ENCODE assay signal across 17 mouse cellular contexts in genomic region chr10:90940521-90941520, GRCm38 (mm10).
A peak's percentile ranks its signal among the peaks of the same experiment; 100 is the strongest.
DNase-seq lines count a peak whose midpoint lies in the region; ATAC-seq lines count a peak whose summit lies in the region.
"Had no signal": no experiment of that assay in that cellular context is flagged by ENCODE, and none has a peak within 500 bp of the region (broad histone marks: within the 10 kb centered on the region; RNA-seq: fewer than 3 reads in every experiment).

No protein-coding gene starts in this region.

- intact Hi-C loops in heart, postnatal 14 days (cut with DNase I): no loop called here

- no peak overlapping the region for H3K9ac ChIP-seq in embryonic facial prominence, embryonic 14.5 days (ENCODE audit: low read depth, low read length)
- H3K9ac ChIP-seq: lung, embryonic 14.5 days; stomach, embryonic 15.5 days had no signal

- WGBS in embryonic facial prominence, embryonic 14.5 days: 72% methylated on average over 15 of the region's 15 CpGs
- 82% methylated on average over 15 of the region's 15 CpGs for WGBS in embryonic facial prominence, embryonic 10.5 days

- ATAC-seq in embryonic facial prominence, embryonic 14.5 days (ENCODE audit: low read depth): no peak; the same call in 1 of the 2 replicates

- H3K4me2 ChIP-seq in embryonic facial prominence, embryonic 14.5 days (ENCODE audit: low read depth, low read length): no peak overlapping the region
- H3K4me2 ChIP-seq: lung, embryonic 14.5 days; stomach, embryonic 15.5 days had no signal

- H3K4me1 ChIP-seq in embryonic facial prominence, embryonic 14.5 days (ENCODE audit: control insufficient read depth, insufficient read depth, low read length): no peaks in the 10 kb centered on the region
- no peaks in the 10 kb centered on the region for H3K4me1 ChIP-seq in embryonic facial prominence, embryonic 10.5 days
- H3K4me1 ChIP-seq: stomach, embryonic 15.5 days had no signal

- no peak overlapping the region for H3K27ac ChIP-seq in embryonic facial prominence, embryonic 14.5 days (replicated peaks; ENCODE audit: low read depth, low read length)
- no peak overlapping the region for H3K27ac ChIP-seq in embryonic facial prominence, embryonic 10.5 days (replicated peaks)
- H3K27ac ChIP-seq: stomach, embryonic 15.5 days had no signal

- no peak overlapping the region for H3K4me3 ChIP-seq in embryonic facial prominence, embryonic 14.5 days (ENCODE audit: low read depth, low read length)
- no peak overlapping the region for H3K4me3 ChIP-seq in embryonic facial prominence, embryonic 10.5 days
- H3K4me3 ChIP-seq: stomach, embryonic 15.5 days had no signal

- no peaks in the 10 kb centered on the region for H3K27me3 ChIP-seq in embryonic facial prominence, embryonic 14.5 days (replicated peaks; ENCODE audit: control insufficient read depth, insufficient read depth, low read length)
- no peaks in the 10 kb centered on the region for H3K27me3 ChIP-seq in embryonic facial prominence, embryonic 10.5 days (replicated peaks; ENCODE audit: low read depth, poor library complexity, severe bottlenecking)
- H3K27me3 ChIP-seq: CH12.LX; stomach, embryonic 15.5 days had no signal

- H3K9me3 ChIP-seq in embryonic facial prominence, embryonic 14.5 days (ENCODE audit: control insufficient read depth, low read length): no peaks in the 10 kb centered on the region
- no peaks in the 10 kb centered on the region for H3K9me3 ChIP-seq in embryonic facial prominence, embryonic 10.5 days
- H3K9me3 ChIP-seq: stomach, embryonic 15.5 days had no signal

- H3K36me3 ChIP-seq in embryonic facial prominence, embryonic 14.5 days (ENCODE audit: control insufficient read depth, insufficient read depth, low read length): no peaks in the 10 kb centered on the region
- H3K36me3 ChIP-seq in embryonic facial prominence, embryonic 10.5 days (replicated peaks): no peaks in the 10 kb centered on the region
- H3K36me3 ChIP-seq: stomach, embryonic 15.5 days had no signal

- DNase-seq in embryonic facial prominence, embryonic 14.5 days (ENCODE audit: low spot score): peak; percentile 20
- DNase-seq in embryonic facial prominence, embryonic 10.5 days (ENCODE audit: low spot score): no peak
- peak; percentile 44 for DNase-seq in layer of hippocampus, adult 9-11 months
- DNase-seq in layer of hippocampus, postnatal 10 days (ENCODE audit: low spot score in 2 of 2): no peak
- DNase-seq in brain, adult 2 months (ENCODE audit: low read depth, low spot score): peak; percentile 79
- peak; percentile 45 to 57 for DNase-seq in heart, postnatal 14 days
- DNase-seq in spleen, postnatal 14 days (ENCODE audit: low spot score in 2 of 2): no peak
- DNase-seq in spleen, postnatal 36 days (ENCODE audit: low spot score in 2 of 2): no peak
- DNase-seq: adrenal gland, postnatal 25 days; cerebellum, adult 9-11 months; kidney, adult 9 months; kidney, postnatal 4 days; lung, embryonic 14.5 days; midbrain, embryonic 14.5 days; thymus, postnatal 14 days had no signal

Comparison
In these comparisons a context has a peak if more than half of its experiments do, and no peak if none do; other contexts are left out.
1. DNase-seq: peak in embryonic facial prominence, embryonic 14.5 days (single experiment), layer of hippocampus, adult 9-11 months (single experiment), brain, adult 2 months (single experiment) and heart, postnatal 14 days (2 of 2); none in embryonic facial prominence, embryonic 10.5 days (single experiment), layer of hippocampus, postnatal 10 days (0 of 2), spleen, postnatal 14 days (0 of 2) and spleen, postnatal 36 days (0 of 2).